Mouse (Mus musculus) spleen, postnatal 4 days (tissue): ENCODE measurements around the gene Erich3.
"Not testable (repeated sequence)": the region's sequence is repeated elsewhere in the genome, so short reads cannot be mapped to it uniquely, and the experiment has no call there.

Experiments
- DNase-seq, 2 experiments: peaks; one replicate each; pipeline ENCODE4 v3.0.0; 2022; ENCODE audit warnings: low spot score in 2 of 2

Erich3 gene

GRCm38 (mm10) chr3:154663545-154663944 lies at the start of gene Erich3:
TSS of gene Erich3 (plus strand) at chr3:154663859.
- no peak for DNase-seq

- no peak for DNase-seq
These were observed 48.9 kb upstream of the Erich3 start for GRCm38 (mm10) chr3:154614771-154615170.

GRCm38 (mm10) chr3:154615304-154615703 lies 48.4 kb upstream of the Erich3 start:
- no peak for DNase-seq

- no peak for DNase-seq
These were observed 47.6 kb upstream of the Erich3 start for GRCm38 (mm10) chr3:154616106-154616505.

GRCm38 (mm10) chr3:154628284-154628683 lies 35.4 kb upstream of the Erich3 start:
- DNase-seq, result no peak

GRCm38 (mm10) chr3:154631281-154631680 lies 32.4 kb upstream of the Erich3 start:
- not testable (repeated sequence) for DNase-seq

- no peak for DNase-seq
These were observed 30.6 kb upstream of the Erich3 start for GRCm38 (mm10) chr3:154633091-154633490.

- DNase-seq, result no peak
These were observed 16.8 kb upstream of the Erich3 start for GRCm38 (mm10) chr3:154646638-154647442.

- no peak for DNase-seq
These were observed 16.2 kb upstream of the Erich3 start for GRCm38 (mm10) chr3:154647443-154647780.

GRCm38 (mm10) chr3:154649411-154650285 lies 14.0 kb upstream of the Erich3 start:
- no peak for DNase-seq

GRCm38 (mm10) chr3:154651192-154651821 lies 12.4 kb upstream of the Erich3 start:
- no peak for DNase-seq

- peak; percentile 23 to 65 for DNase-seq
These were observed 10.9 kb upstream of the Erich3 start for GRCm38 (mm10) chr3:154652581-154653420.

GRCm38 (mm10) chr3:154653454-154653853 lies 10.2 kb upstream of the Erich3 start:
- DNase-seq, result no peak

- DNase-seq, result no peak
These were observed 9.4 kb upstream of the Erich3 start for GRCm38 (mm10) chr3:154654284-154654683.

GRCm38 (mm10) chr3:154654901-154655300 lies 8.8 kb upstream of the Erich3 start:
- DNase-seq, result no peak

- no peak for DNase-seq
These were observed 7.9 kb upstream of the Erich3 start for GRCm38 (mm10) chr3:154655711-154656110.

- peak in 1 of 2 experiments; percentile 51 for DNase-seq
These were observed 420 bp downstream of the Erich3 start for GRCm38 (mm10) chr3:154663976-154664581.

- DNase-seq, result peak in 1 of 2 experiments; percentile 30
These were observed 977 bp downstream of the Erich3 start for GRCm38 (mm10) chr3:154664636-154665035.

- DNase-seq, result no peak
These were observed 4.8 kb downstream of the Erich3 start for GRCm38 (mm10) chr3:154668485-154668884.

GRCm38 (mm10) chr3:154670584-154670983 lies 6.9 kb downstream of the Erich3 start:
- no peak for DNase-seq

- DNase-seq, result no peak
These were observed 7.4 kb downstream of the Erich3 start for GRCm38 (mm10) chr3:154671013-154671412.
